Mouse (Mus musculus) testis, adult 2 months (tissue): ENCODE results near the gene Tmcc3.

ENCODE experiments used
- CTCF ChIP-seq: fragments of 200-500 bp; IDR thresholded peaks from 2 replicates; pipeline ENCODE4 v1.5.1; 2012; ENCODE audit warnings: low read depth, mild to moderate bottlenecking, inconsistent platforms, low read length, moderate library complexity; ENCODE audit not compliant: control insufficient read depth, insufficient read depth, insufficient replicate concordance
- POLR2A ChIP-seq: fragments of 200-500 bp; IDR thresholded peaks from 2 replicates; pipeline ENCODE4 v1.6.1; 2012; ENCODE audit warnings: low read depth, mild to moderate bottlenecking, inconsistent platforms, low read length, moderate library complexity; ENCODE audit not compliant: control insufficient read depth

GRCm38 (mm10) chr10:94347959-94348358 lies 36.2 kb downstream of the Tmcc3 start:
- TF ChIP-seq CTCF (no peak), POLR2A (no peak)
